ENCODE assay signal across 12 mouse cellular contexts in genomic region chr5:116312111-116312737, GRCm38 (mm10). TPM values are rescaled to one million over a fixed set of nuclear protein-coding genes. Genes with fewer than 3 reads are reported as not detected.
DNase-seq lines count a peak whose midpoint lies in the region; ATAC-seq and TF ChIP-seq lines count a peak whose summit lies in the region.
"Had no signal": no experiment of that assay in that cellular context is flagged by ENCODE, and none has a peak within 500 bp of the region (broad histone marks: within the 10 kb centered on the region; RNA-seq: fewer than 3 reads in every experiment).

No protein-coding gene starts in this region.

- H3K27ac ChIP-seq in layer of hippocampus, adult 2 months = 0 out of 2 replicates have a peak overlapping the region, but pooled peaks have one; percentile 23
- H3K27ac ChIP-seq in forebrain, embryonic 13.5 days = no peak overlapping the region
- H3K27ac ChIP-seq in limb, embryonic 11.5 days (replicated peaks; ENCODE audit: low read depth, low read length) = peak overlapping the region; percentile 33; the same call in 1 of the 2 replicates
- no peak overlapping the region for H3K27ac ChIP-seq in heart, adult 2 months
- H3K27ac ChIP-seq: heart, embryonic 13.5 days had no signal

- no peak for TF ChIP-seq EP300 in heart, adult 2 months (IDR thresholded peaks at IDR 0.05; ENCODE audit: insufficient read depth, low read depth, low read length)

- no peaks in the 10 kb centered on the region for H3K9me3 ChIP-seq in forebrain, embryonic 13.5 days (replicated peaks)
- no peaks in the 10 kb centered on the region for H3K9me3 ChIP-seq in limb, embryonic 11.5 days (ENCODE audit: control insufficient read depth, low read length)
- H3K9me3 ChIP-seq: heart, embryonic 13.5 days had no signal

- 4% methylated on average over 15 of the region's 15 CpGs for WGBS in forebrain, embryonic 13.5 days
- 19% methylated on average over 15 of the region's 15 CpGs for WGBS in limb, embryonic 11.5 days
- WGBS in heart, adult 2 months = 63% methylated on average over 15 of the region's 15 CpGs

- peak overlapping the region; percentile 43 for H3K4me3 ChIP-seq in layer of hippocampus, adult 2 months
- H3K4me3 ChIP-seq in forebrain, embryonic 13.5 days = peak overlapping the region; percentile 25
- H3K4me3 ChIP-seq in limb, embryonic 11.5 days (ENCODE audit: low read depth, low read length) = no peak overlapping the region
- H3K4me3 ChIP-seq in heart, adult 2 months = no peak overlapping the region
- H3K4me3 ChIP-seq: heart, embryonic 13.5 days had no signal

- no peak for TF ChIP-seq POLR2A in heart, adult 2 months (IDR thresholded peaks at IDR 0.05; ENCODE audit: insufficient read depth, low read depth, low read length)

- ATAC-seq in forebrain, embryonic 13.5 days = peak; percentile 85
- no peak for ATAC-seq in limb, embryonic 11.5 days (ENCODE audit: insufficient number of reproducible peaks, low FRiP score, low TSS enrichment, low read depth)

- H3K36me3 ChIP-seq in forebrain, embryonic 13.5 days (ENCODE audit: poor library complexity, severe bottlenecking) = no peaks in the 10 kb centered on the region
- H3K36me3 ChIP-seq in limb, embryonic 11.5 days (ENCODE audit: control insufficient read depth, insufficient read depth, low read length) = no peaks in the 10 kb centered on the region
- H3K36me3 ChIP-seq in heart, adult 2 months (ENCODE audit: control insufficient read depth, insufficient read depth, low read length) = no peaks in the 10 kb centered on the region
- H3K36me3 ChIP-seq: heart, embryonic 13.5 days had no signal

- intact Hi-C loops in heart, adult 2 months (cut with DNase I) = no loop called here

- H3K4me2 ChIP-seq in forebrain, embryonic 13.5 days = peak overlapping the region; percentile 51
- H3K4me2 ChIP-seq in limb, embryonic 11.5 days (ENCODE audit: low read depth, severe bottlenecking) = peak overlapping the region; percentile 13; the same call in 1 of the 2 replicates
- H3K4me2 ChIP-seq: heart, embryonic 13.5 days had no signal

- H3K27me3 ChIP-seq in forebrain, embryonic 13.5 days = peaks cover 85% of the 10 kb centered on the region
- H3K27me3 ChIP-seq in limb, embryonic 11.5 days (ENCODE audit: control insufficient read depth, insufficient read depth, low read length) = no peaks in the 10 kb centered on the region
- no peaks in the 10 kb centered on the region for H3K27me3 ChIP-seq in heart, adult 2 months (ENCODE audit: control insufficient read depth, insufficient read depth, low read length)
- H3K27me3 ChIP-seq: heart, embryonic 13.5 days had no signal

- DNase-seq in layer of hippocampus, adult 2 months (ENCODE audit: low spot score in 2 of 2) = peak in 1 of 2 experiments; percentile 5
- no peak for DNase-seq in layer of hippocampus, postnatal 25 days (ENCODE audit: extremely low spot score in 1 of 2, low spot score in 1 of 2)
- DNase-seq in limb, embryonic 11.5 days (ENCODE audit: low spot score) = peak; percentile 60
- DNase-seq in retina, adult 2 months (ENCODE audit: low read depth, low spot score) = peak; percentile 26
- no peak for DNase-seq in heart, adult 2 months
- no peak for DNase-seq in urinary bladder, postnatal 14 days (ENCODE audit: low spot score)
- no peak for DNase-seq in left cerebral cortex, adult 11 months (ENCODE audit: low spot score)
- DNase-seq: lung, postnatal 36 days; right cerebral cortex, adult 18-20 months had no signal

- H3K79me2 ChIP-seq in heart, adult 2 months (replicated peaks; ENCODE audit: control insufficient read depth, insufficient read depth, low read length) = no peaks in the 10 kb centered on the region

- peak overlapping the region; percentile 48; the same call in 1 of the 2 replicates for H3K9ac ChIP-seq in forebrain, embryonic 13.5 days
- H3K9ac ChIP-seq in limb, embryonic 11.5 days (ENCODE audit: low read length) = peak overlapping the region; percentile 14
- no peak overlapping the region for H3K9ac ChIP-seq in heart, adult 2 months (ENCODE audit: low read depth, low read length)
- H3K9ac ChIP-seq: heart, embryonic 13.5 days had no signal

- peaks cover 16% of the 10 kb centered on the region for H3K4me1 ChIP-seq in forebrain, embryonic 13.5 days
- H3K4me1 ChIP-seq in limb, embryonic 11.5 days (ENCODE audit: control insufficient read depth, insufficient read depth, low read length) = peaks cover 5% of the 10 kb centered on the region; the same call in 1 of the 2 replicates
- H3K4me1 ChIP-seq in heart, adult 2 months (ENCODE audit: control insufficient read depth, insufficient read depth, low read length) = peaks cover 3% of the 10 kb centered on the region

- no peak for TF ChIP-seq CTCF in layer of hippocampus, adult 2 months (conservative IDR thresholded peaks at IDR 0.05)
- no peak for TF ChIP-seq CTCF in heart, adult 2 months (IDR thresholded peaks at IDR 0.05)

RNA-seq across cellular contexts. Expression of gene Ccdc60, which starts 23.4 kb away (rescaled TPM):
- under 1 TPM; 0.17 to 0.51 TPM for total RNA-seq in layer of hippocampus, adult 2 months (2021)
- under 1 TPM; 0.23 to 0.25 TPM for total RNA-seq in layer of hippocampus, postnatal 25 days (2021)
- 0.58 and 1.3 TPM in 2 replicates for polyA plus RNA-seq in forebrain, embryonic 13.5 days (2015; fragmentation: Nextera tagmentation; extraction: Ambion mirVana)
- 1.3 and 1.5 TPM in 2 replicates for polyA plus RNA-seq in limb, embryonic 11.5 days (2014; fragmentation: Nextera tagmentation; extraction: Ambion mirVana)
- total RNA-seq in heart, adult 2 months (2021) = not detected
- 0.08 TPM in 1 of 2 replicates, not detected in the other for polyA plus RNA-seq in heart, adult 2 months (2012; rRNA removed)
- total RNA-seq: adrenal gland, adult 18-20 months had no signal

Comparison
In these comparisons a context has a peak if more than half of its experiments do, and no peak if none do; other contexts are left out.
1. DNase-seq: peak in limb, embryonic 11.5 days (single experiment) and retina, adult 2 months (single experiment); none in layer of hippocampus, postnatal 25 days (0 of 2), heart, adult 2 months (0 of 2), urinary bladder, postnatal 14 days (single experiment) and left cerebral cortex, adult 11 months (single experiment).
2. H3K27ac ChIP-seq: peak in layer of hippocampus, adult 2 months (single experiment) and limb, embryonic 11.5 days (single experiment); none in forebrain, embryonic 13.5 days (single experiment) and heart, adult 2 months (single experiment).
3. H3K4me3 ChIP-seq: peak in layer of hippocampus, adult 2 months (single experiment) and forebrain, embryonic 13.5 days (single experiment); none in limb, embryonic 11.5 days (single experiment) and heart, adult 2 months (single experiment).